Mouse (Mus musculus): ENCODE data around the gene Gcnt1. TPM values are rescaled to one million over a fixed set of nuclear protein-coding genes. Genes with fewer than 3 reads are reported as not detected.
A peak's percentile ranks its signal among the peaks of the same experiment; 100 is the strongest.

The Gcnt1 gene
- polyA plus RNA-seq, 1 experiment from 2014 or later = 1.1 TPM

GRCm38 (mm10) chr19:17346716-17347474, 25.7 kb downstream of the Gcnt1 start:
- Histone ChIP-seq H3K27ac (replicated peaks; ENCODE audit: low read depth, low read length) (no peak overlapping the region), H3K36me3 (ENCODE audit: control insufficient read depth, insufficient read depth, low read length) (no peaks in the 10 kb centered on the region), H3K4me2 (ENCODE audit: low read length) (no peak overlapping the region), H3K27me3 (ENCODE audit: control insufficient read depth, insufficient read depth, low read length) (no peaks in the 10 kb centered on the region), H3K9me3 (ENCODE audit: control insufficient read depth, low read length) (no peaks in the 10 kb centered on the region), H3K9ac (replicated peaks; ENCODE audit: low read length) (no peak overlapping the region), H3K4me1 (ENCODE audit: control insufficient read depth, insufficient read depth, low read length) (no peaks in the 10 kb centered on the region), H3K4me3 (replicated peaks; ENCODE audit: low read depth, low read length) (no peak overlapping the region)
- DNase-seq (no peak), ATAC-seq (ENCODE audit: low FRiP score, low TSS enrichment) (no peak)
- 97% methylated on average over 3 of the region's 3 CpGs for WGBS

- Histone ChIP-seq H3K9me3 (ENCODE audit: control insufficient read depth, low read length) (no peaks in the 10 kb centered on the region), H3K4me1 (ENCODE audit: control insufficient read depth, insufficient read depth, low read length) (no peaks in the 10 kb centered on the region), H3K27ac (replicated peaks; ENCODE audit: low read depth, low read length) (no peak overlapping the region), H3K36me3 (ENCODE audit: control insufficient read depth, insufficient read depth, low read length) (no peaks in the 10 kb centered on the region), H3K4me3 (replicated peaks; ENCODE audit: low read depth, low read length) (no peak overlapping the region), H3K9ac (replicated peaks; ENCODE audit: low read length) (no peak overlapping the region), H3K4me2 (ENCODE audit: low read length) (no peak overlapping the region), H3K27me3 (ENCODE audit: control insufficient read depth, insufficient read depth, low read length) (no peaks in the 10 kb centered on the region)
- ATAC-seq (ENCODE audit: low FRiP score, low TSS enrichment) (no peak), DNase-seq (no peak)
- 93% methylated on average over 7 of the region's 7 CpGs for WGBS
These were observed 27.8 kb downstream of the Gcnt1 start for GRCm38 (mm10) chr19:17344881-17345280.

DNA sequence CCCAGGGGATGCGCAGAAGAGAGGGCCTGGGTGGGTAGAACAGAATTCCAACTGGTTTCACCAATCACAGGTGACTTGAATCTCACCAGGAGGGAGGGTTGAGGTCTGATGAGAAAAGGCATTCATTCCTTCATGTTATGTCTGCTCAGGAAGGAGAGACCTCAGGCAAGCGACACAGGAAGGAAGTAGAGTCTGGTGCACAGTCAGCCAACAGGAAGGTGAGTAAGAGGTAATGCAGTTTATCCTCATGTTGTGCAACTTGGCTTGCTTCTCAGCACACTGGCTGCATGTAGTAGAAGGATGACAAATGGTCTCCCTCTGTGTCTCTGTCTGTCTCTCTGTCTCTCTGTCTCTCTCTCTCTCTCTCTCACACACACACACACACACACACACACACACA, 33.1 kb downstream of the Gcnt1 start:
- no peak for DNase-seq
- 96% methylated on average over 2 of the region's 2 CpGs for WGBS
- Histone ChIP-seq H3K4me3 (replicated peaks; ENCODE audit: low read depth, low read length) (no peak overlapping the region), H3K4me1 (ENCODE audit: control insufficient read depth, insufficient read depth, low read length) (no peaks in the 10 kb centered on the region), H3K27me3 (ENCODE audit: control insufficient read depth, insufficient read depth, low read length) (no peaks in the 10 kb centered on the region), H3K9ac (replicated peaks; ENCODE audit: low read length) (no peak overlapping the region), H3K4me2 (ENCODE audit: low read length) (no peak overlapping the region), H3K27ac (replicated peaks; ENCODE audit: low read depth, low read length) (no peak overlapping the region), H3K9me3 (ENCODE audit: control insufficient read depth, low read length) (no peaks in the 10 kb centered on the region), H3K36me3 (ENCODE audit: control insufficient read depth, insufficient read depth, low read length) (no peaks in the 10 kb centered on the region)
- ATAC-seq (ENCODE audit: low FRiP score, low TSS enrichment) = no peak

DNA sequence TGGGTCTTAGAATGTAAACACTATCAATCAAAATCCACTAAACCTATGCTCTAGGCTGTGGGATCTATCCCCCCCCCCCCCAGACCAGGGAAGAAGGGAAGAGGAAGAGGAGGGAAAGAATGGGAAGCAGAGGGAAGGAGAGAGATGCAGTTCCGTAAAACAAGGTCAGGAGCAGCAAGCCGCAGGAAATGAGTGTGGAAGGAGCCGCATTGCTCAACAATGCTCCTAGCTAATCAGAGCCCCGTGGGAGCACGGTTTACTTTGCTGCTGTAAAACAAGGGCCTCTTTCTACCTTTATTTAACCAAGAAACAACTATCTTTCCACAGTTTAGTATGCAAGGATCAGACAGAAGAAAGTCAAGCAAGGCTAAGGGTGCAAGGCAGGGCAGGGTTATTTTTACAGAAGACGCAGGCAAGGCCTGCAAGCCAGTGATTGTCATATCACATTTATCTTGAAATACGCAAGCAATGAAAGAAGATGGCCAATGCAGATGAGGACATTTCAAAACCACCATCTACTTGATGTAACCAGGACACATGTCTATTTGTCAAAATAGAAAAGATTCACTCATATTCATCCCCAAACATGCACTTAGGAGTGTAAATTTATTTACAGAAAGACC, 35.5 kb downstream of the Gcnt1 start:
- Histone ChIP-seq H3K9me3 (ENCODE audit: control insufficient read depth, low read length) (no peaks in the 10 kb centered on the region), H3K27ac (replicated peaks; ENCODE audit: low read depth, low read length) (no peak overlapping the region), H3K9ac (replicated peaks; ENCODE audit: low read length) (no peak overlapping the region), H3K4me2 (ENCODE audit: low read length) (no peak overlapping the region), H3K4me3 (replicated peaks; ENCODE audit: low read depth, low read length) (no peak overlapping the region), H3K4me1 (ENCODE audit: control insufficient read depth, insufficient read depth, low read length) (no peaks in the 10 kb centered on the region), H3K27me3 (ENCODE audit: control insufficient read depth, insufficient read depth, low read length) (no peaks in the 10 kb centered on the region), H3K36me3 (ENCODE audit: control insufficient read depth, insufficient read depth, low read length) (no peaks in the 10 kb centered on the region)
- whole genome bisulfite sequencing = 68% methylated on average over 7 of the region's 7 CpGs
- no peak for ATAC-seq (ENCODE audit: low FRiP score, low TSS enrichment)
- peak; percentile 18 for DNase-seq

DNA sequence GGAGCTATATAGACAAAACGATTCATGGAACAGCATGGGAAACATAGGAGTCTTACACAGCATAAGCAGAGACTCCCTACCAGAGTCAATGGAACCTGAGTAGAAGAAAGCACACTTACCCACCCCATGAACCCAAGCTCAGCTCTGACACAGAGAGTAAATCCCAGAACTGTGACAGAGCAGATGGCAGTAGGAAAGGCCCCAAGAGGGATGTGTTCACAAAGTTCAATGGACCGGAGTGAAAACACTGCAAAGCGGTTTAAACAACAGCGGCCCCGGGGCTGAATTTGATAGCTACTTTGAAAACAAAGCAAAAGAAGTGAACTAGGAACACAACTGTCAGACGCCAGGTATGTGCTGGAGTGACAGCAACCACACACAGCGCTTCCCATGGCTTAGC, 36.0 kb downstream of the Gcnt1 start:
- H3K36me3 ChIP-seq (ENCODE audit: control insufficient read depth, insufficient read depth, low read length) = no peaks in the 10 kb centered on the region
- ATAC-seq (ENCODE audit: low FRiP score, low TSS enrichment) (no peak), DNase-seq (no peak)
- no peak overlapping the region for H3K27ac ChIP-seq (replicated peaks; ENCODE audit: low read depth, low read length)
- H3K4me3 ChIP-seq (replicated peaks; ENCODE audit: low read depth, low read length) = no peak overlapping the region
- H3K27me3 ChIP-seq (ENCODE audit: control insufficient read depth, insufficient read depth, low read length) = no peaks in the 10 kb centered on the region
- H3K4me2 ChIP-seq (ENCODE audit: low read length) = no peak overlapping the region
- no peaks in the 10 kb centered on the region for H3K9me3 ChIP-seq (ENCODE audit: control insufficient read depth, low read length)
- H3K4me1 ChIP-seq (ENCODE audit: control insufficient read depth, insufficient read depth, low read length) = no peaks in the 10 kb centered on the region
- H3K9ac ChIP-seq (replicated peaks; ENCODE audit: low read length) = no peak overlapping the region
- 62% methylated on average over 7 of the region's 7 CpGs for WGBS

GRCm38 (mm10) chr19:17334644-17335333, 37.9 kb downstream of the Gcnt1 start:
- no peak overlapping the region for H3K4me2 ChIP-seq (ENCODE audit: low read length)
- H3K36me3 ChIP-seq (ENCODE audit: control insufficient read depth, insufficient read depth, low read length) = no peaks in the 10 kb centered on the region
- H3K27ac ChIP-seq (replicated peaks; ENCODE audit: low read depth, low read length) = no peak overlapping the region
- no peaks in the 10 kb centered on the region for H3K27me3 ChIP-seq (ENCODE audit: control insufficient read depth, insufficient read depth, low read length)
- whole genome bisulfite sequencing = 90% methylated on average over 12 of the region's 12 CpGs
- no peaks in the 10 kb centered on the region for H3K4me1 ChIP-seq (ENCODE audit: control insufficient read depth, insufficient read depth, low read length)
- ATAC-seq (ENCODE audit: low FRiP score, low TSS enrichment) (no peak), DNase-seq (no peak)
- no peak overlapping the region for H3K9ac ChIP-seq (replicated peaks; ENCODE audit: low read length)
- H3K4me3 ChIP-seq (replicated peaks; ENCODE audit: low read depth, low read length) = no peak overlapping the region
- H3K9me3 ChIP-seq (ENCODE audit: control insufficient read depth, low read length) = no peaks in the 10 kb centered on the region

- H3K27me3 ChIP-seq (ENCODE audit: control insufficient read depth, insufficient read depth, low read length) = no peaks in the 10 kb centered on the region
- H3K27ac ChIP-seq (replicated peaks; ENCODE audit: low read depth, low read length) = no peak overlapping the region
- H3K4me1 ChIP-seq (ENCODE audit: control insufficient read depth, insufficient read depth, low read length) = no peaks in the 10 kb centered on the region
- H3K4me2 ChIP-seq (ENCODE audit: low read length) = no peak overlapping the region
- WGBS = 74% methylated on average over 7 of the region's 7 CpGs
- DNase-seq = no peak
- ATAC-seq (ENCODE audit: low FRiP score, low TSS enrichment) = no peak
- no peaks in the 10 kb centered on the region for H3K36me3 ChIP-seq (ENCODE audit: control insufficient read depth, insufficient read depth, low read length)
- H3K4me3 ChIP-seq (replicated peaks; ENCODE audit: low read depth, low read length) = no peak overlapping the region
- no peak overlapping the region for H3K9ac ChIP-seq (replicated peaks; ENCODE audit: low read length)
- H3K9me3 ChIP-seq (ENCODE audit: control insufficient read depth, low read length) = no peaks in the 10 kb centered on the region
These were observed 39.6 kb downstream of the Gcnt1 start for GRCm38 (mm10) chr19:17333043-17333442.

DNA sequence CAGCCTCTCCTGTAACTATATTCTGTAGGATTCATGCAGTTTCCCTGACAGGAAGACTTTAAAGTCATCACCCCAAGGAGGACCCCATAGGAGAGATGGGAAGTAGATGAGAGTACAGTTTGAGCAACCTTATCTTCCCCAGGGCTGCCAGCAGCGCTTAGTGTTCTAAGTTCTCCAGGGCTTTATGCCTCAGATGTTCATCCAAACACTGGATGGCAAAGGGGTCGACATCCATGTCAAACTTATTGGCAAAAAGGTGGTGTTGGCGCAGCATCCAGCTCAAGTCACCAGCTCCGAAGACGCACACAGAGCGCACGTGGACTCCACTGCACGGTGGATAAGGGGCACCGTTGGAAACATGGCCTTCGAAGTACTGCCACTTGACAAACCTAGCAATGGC, 43.7 kb downstream of the Gcnt1 start:
- no peak overlapping the region for H3K4me2 ChIP-seq (ENCODE audit: low read length)
- H3K4me1 ChIP-seq (ENCODE audit: control insufficient read depth, insufficient read depth, low read length) = no peaks in the 10 kb centered on the region
- ATAC-seq (ENCODE audit: low FRiP score, low TSS enrichment) (no peak), DNase-seq (no peak)
- H3K4me3 ChIP-seq (replicated peaks; ENCODE audit: low read depth, low read length) = no peak overlapping the region
- no peaks in the 10 kb centered on the region for H3K36me3 ChIP-seq (ENCODE audit: control insufficient read depth, insufficient read depth, low read length)
- no peaks in the 10 kb centered on the region for H3K9me3 ChIP-seq (ENCODE audit: control insufficient read depth, low read length)
- H3K27ac ChIP-seq (replicated peaks; ENCODE audit: low read depth, low read length) = no peak overlapping the region
- H3K9ac ChIP-seq (replicated peaks; ENCODE audit: low read length) = no peak overlapping the region
- 96% methylated on average over 10 of the region's 10 CpGs for WGBS
- H3K27me3 ChIP-seq (ENCODE audit: control insufficient read depth, insufficient read depth, low read length) = no peaks in the 10 kb centered on the region

All from midbrain, embryonic 14.5 days (tissue).